Mouse (Mus musculus) embryonic facial prominence, embryonic 14.5 days (tissue): ENCODE measurements around the gene Myoc. TPM values are rescaled to one million over a fixed set of nuclear protein-coding genes. Genes with fewer than 3 reads are reported as not detected.

Source experiments
- ATAC-seq: fragments of 200-750 bp; cut with Nextera tagmentation; 2 replicates; pipeline ENCODE4 v1.8.0; 2017; ENCODE audit warnings: low read depth, moderate number of reproducible peaks, moderate TSS enrichment
- DNase-seq: peaks from one replicate; pipeline ENCODE4 v3.0.0-alpha.2; 2015; ENCODE audit warnings: low spot score
- H3K27ac ChIP-seq: fragments of 300-500 bp; sonication (generic); replicated peaks from 2 replicates; pipeline ENCODE4 v1.5.1; 2014; ENCODE audit warnings: low read depth, mild to moderate bottlenecking, low read length, moderate library complexity
- H3K27me3 ChIP-seq: fragments of 300-500 bp; sonication (generic); replicated peaks from 2 replicates; pipeline ENCODE4 v1.6.1; 2014; ENCODE audit warnings: low read length; ENCODE audit not compliant: control insufficient read depth, insufficient read depth
- H3K36me3 ChIP-seq: fragments of 300-500 bp; sonication (generic); 2 replicates; pipeline ENCODE4 v1.6.1; 2014; ENCODE audit warnings: low read length, mixed read lengths; ENCODE audit not compliant: control insufficient read depth, insufficient read depth
- H3K4me1 ChIP-seq: fragments of 300-500 bp; sonication (generic); 2 replicates; pipeline ENCODE4 v1.6.1; 2014; ENCODE audit warnings: antibody characterized with exemption, low read length; ENCODE audit not compliant: control insufficient read depth, insufficient read depth
- H3K4me2 ChIP-seq: fragments of 300-500 bp; sonication (generic); 2 replicates; pipeline ENCODE4 v1.6.1; 2014; ENCODE audit warnings: low read depth, mild to moderate bottlenecking, low read length, moderate library complexity, mixed read lengths
- H3K4me3 ChIP-seq: fragments of 300-500 bp; sonication (generic); 2 replicates; pipeline ENCODE4 v1.5.1; 2014; ENCODE audit warnings: low read depth, mild to moderate bottlenecking, low read length
- H3K9ac ChIP-seq: fragments of 300-500 bp; sonication (generic); 2 replicates; pipeline ENCODE4 v1.6.1; 2014; ENCODE audit warnings: low read depth, mild to moderate bottlenecking, low read length, moderate library complexity, mixed read lengths
- H3K9me3 ChIP-seq: fragments of 300-500 bp; sonication (generic); 2 replicates; pipeline ENCODE4 v1.6.1; 2016; ENCODE audit warnings: low read length; ENCODE audit not compliant: control insufficient read depth
- WGBS: fragments of 180-500 bp; shearing (Covaris S2); extraction: QIAGEN DNeasy Blood & Tissue Kit; methylation state at CpG from one replicate; pipeline ENCODE4 v1.1.7; 2014; 5-methylcytosine and 5-hydroxymethylcytosine counted together
- polyA plus RNA-seq: library from polyadenylated mRNA; unstranded; fragments of >200 nt; fragmentation: Nextera tagmentation; extraction: Ambion mirVana; gene quantifications from 2 replicates; pipeline ENCODE4 v1.2.1, GENCODE M21; 2014

Gene Myoc
- polyA plus RNA-seq, 1 experiment from 2014 or later, result 0.26 TPM

DNA sequence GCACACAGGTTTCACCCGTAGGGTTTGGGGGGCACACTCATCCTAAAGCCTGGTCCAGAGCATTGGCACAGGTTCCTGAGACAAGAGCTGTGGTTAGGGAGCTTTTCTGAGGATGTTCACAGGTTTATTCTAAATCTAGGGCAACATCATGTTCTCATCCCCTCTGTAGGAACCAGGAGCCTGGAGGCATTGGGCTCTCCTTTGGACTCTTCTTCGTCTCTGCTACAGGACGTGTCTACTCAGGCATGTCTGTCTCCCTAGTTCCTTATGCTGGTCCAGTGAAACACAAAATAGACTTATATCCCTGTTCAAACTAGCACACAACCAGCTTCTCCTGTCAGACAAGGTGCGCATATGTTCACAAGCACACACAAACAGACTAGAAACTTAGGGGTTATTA is 420 bp upstream of the Myoc start:
- Histone ChIP-seq H3K4me1 (no peaks in the 10 kb centered on the region), H3K9ac (no peak overlapping the region), H3K4me2 (no peak overlapping the region), H3K36me3 (no peaks in the 10 kb centered on the region), H3K9me3 (peaks cover 9% of the 10 kb centered on the region; the same call in 1 of the 2 replicates), H3K27me3 (no peaks in the 10 kb centered on the region), H3K27ac (no peak overlapping the region), H3K4me3 (no peak overlapping the region)
- no peak for ATAC-seq
- no peak for DNase-seq
- WGBS, result 91% methylated on average over 4 of the region's 4 CpGs

GRCm38 (mm10) chr1:162639861-162640260 is 906 bp downstream of the Myoc start:
- no peak overlapping the region for H3K4me3 ChIP-seq
- H3K27me3 ChIP-seq, result no peaks in the 10 kb centered on the region
- no peaks in the 10 kb centered on the region for H3K36me3 ChIP-seq
- H3K9ac ChIP-seq, result no peak overlapping the region
- ATAC-seq (no peak), DNase-seq (no peak)
- H3K27ac ChIP-seq, result no peak overlapping the region
- H3K4me1 ChIP-seq, result no peaks in the 10 kb centered on the region
- 94% methylated on average over 1 of the region's 1 CpGs for WGBS
- H3K4me2 ChIP-seq, result no peak overlapping the region
- H3K9me3 ChIP-seq, result no peaks in the 10 kb centered on the region

GRCm38 (mm10) chr1:162642591-162642990 is 3.6 kb downstream of the Myoc start:
- DNase-seq, result no peak
- H3K9me3 ChIP-seq, result no peaks in the 10 kb centered on the region
- H3K27me3 ChIP-seq, result no peaks in the 10 kb centered on the region
- no peak overlapping the region for H3K4me3 ChIP-seq
- ATAC-seq, result no peak
- no peak overlapping the region for H3K9ac ChIP-seq
- no peaks in the 10 kb centered on the region for H3K36me3 ChIP-seq
- H3K4me2 ChIP-seq, result no peak overlapping the region
- 73% methylated on average over 3 of the region's 3 CpGs for WGBS
- H3K27ac ChIP-seq, result no peak overlapping the region
- no peaks in the 10 kb centered on the region for H3K4me1 ChIP-seq

GRCm38 (mm10) chr1:162643752-162644151 is 4.8 kb downstream of the Myoc start:
- DNase-seq, result peak; percentile 24
- no peaks in the 10 kb centered on the region for H3K4me1 ChIP-seq

DNA sequence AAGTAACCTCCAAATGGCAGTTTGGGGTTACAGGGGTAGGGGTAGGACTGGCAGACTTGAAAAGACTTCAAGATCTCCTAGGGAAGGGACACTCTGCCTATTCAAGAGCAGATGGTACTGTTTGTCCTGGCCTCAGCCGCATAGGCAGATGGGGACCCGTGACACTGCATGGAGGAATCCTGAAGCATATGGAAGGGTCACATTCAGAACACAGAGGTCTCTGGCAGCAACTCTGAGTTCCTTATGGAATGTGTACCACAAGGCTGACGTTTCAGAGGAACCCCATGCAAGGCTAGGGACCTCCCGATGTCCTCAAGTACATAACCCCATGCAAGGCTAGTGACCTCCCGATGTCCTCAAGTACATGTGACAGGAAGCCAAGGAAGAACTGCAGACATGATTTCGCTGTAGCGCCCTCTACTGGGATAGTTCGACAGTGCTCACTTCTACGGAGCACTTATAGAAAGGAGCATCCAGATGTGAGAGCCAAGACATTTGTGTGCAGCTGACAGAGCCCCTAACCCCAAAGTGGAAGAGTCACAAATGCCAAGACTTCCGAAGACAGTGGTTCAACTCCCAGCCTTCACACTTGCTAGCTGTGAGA is 7.2 kb downstream of the Myoc start:
- no peaks in the 10 kb centered on the region for H3K4me1 ChIP-seq
- H3K4me2 ChIP-seq, result no peak overlapping the region
- DNase-seq (no peak), ATAC-seq (no peak)
- 78% methylated on average over 10 of the region's 10 CpGs for WGBS
- H3K27me3 ChIP-seq, result no peaks in the 10 kb centered on the region
- H3K27ac ChIP-seq, result no peak overlapping the region
- no peak overlapping the region for H3K4me3 ChIP-seq
- no peaks in the 10 kb centered on the region for H3K9me3 ChIP-seq
- H3K36me3 ChIP-seq, result no peaks in the 10 kb centered on the region
- no peak overlapping the region for H3K9ac ChIP-seq

More at GRCm38 (mm10) chr1:162643752-162644151, 4.8 kb downstream of the Myoc start:
- H3K9ac ChIP-seq, result no peak overlapping the region
- WGBS, result 43% methylated on average over 4 of the region's 4 CpGs
- H3K27me3 ChIP-seq, result no peaks in the 10 kb centered on the region
- no peak overlapping the region for H3K27ac ChIP-seq
- no peak overlapping the region for H3K4me3 ChIP-seq
- H3K36me3 ChIP-seq, result no peaks in the 10 kb centered on the region
- no peaks in the 10 kb centered on the region for H3K9me3 ChIP-seq
- H3K4me2 ChIP-seq, result no peak overlapping the region
- ATAC-seq, result no peak

- Histone ChIP-seq H3K4me2 (no peak overlapping the region), H3K4me3 (no peak overlapping the region), H3K27me3 (no peaks in the 10 kb centered on the region), H3K9ac (no peak overlapping the region), H3K9me3 (no peaks in the 10 kb centered on the region), H3K27ac (no peak overlapping the region), H3K36me3 (no peaks in the 10 kb centered on the region), H3K4me1 (no peaks in the 10 kb centered on the region)
- DNase-seq (no peak), ATAC-seq (no peak)
- 91% methylated on average over 14 of the region's 14 CpGs for WGBS
Observed at GRCm38 (mm10) chr1:162648416-162648815, 9.5 kb downstream of the Myoc start.

- 90% methylated on average over 7 of the region's 7 CpGs for WGBS
- Histone ChIP-seq H3K36me3 (no peaks in the 10 kb centered on the region), H3K9me3 (no peaks in the 10 kb centered on the region), H3K4me1 (no peaks in the 10 kb centered on the region), H3K4me2 (no peak within 1 kb of the TSS), H3K4me3 (no peak within 1 kb of the TSS), H3K9ac (no peak within 1 kb of the TSS), H3K27me3 (no peaks in the 10 kb centered on the region), H3K27ac (no peak within 1 kb of the TSS)
- no peak for ATAC-seq
- DNase-seq, result no peak
Observed at GRCm38 (mm10) chr1:162658119-162658518, 19.2 kb downstream of the Myoc start, which contains the start of gene Myocos. TSS of gene Myocos (minus strand) at chr1:162658219.

DNA sequence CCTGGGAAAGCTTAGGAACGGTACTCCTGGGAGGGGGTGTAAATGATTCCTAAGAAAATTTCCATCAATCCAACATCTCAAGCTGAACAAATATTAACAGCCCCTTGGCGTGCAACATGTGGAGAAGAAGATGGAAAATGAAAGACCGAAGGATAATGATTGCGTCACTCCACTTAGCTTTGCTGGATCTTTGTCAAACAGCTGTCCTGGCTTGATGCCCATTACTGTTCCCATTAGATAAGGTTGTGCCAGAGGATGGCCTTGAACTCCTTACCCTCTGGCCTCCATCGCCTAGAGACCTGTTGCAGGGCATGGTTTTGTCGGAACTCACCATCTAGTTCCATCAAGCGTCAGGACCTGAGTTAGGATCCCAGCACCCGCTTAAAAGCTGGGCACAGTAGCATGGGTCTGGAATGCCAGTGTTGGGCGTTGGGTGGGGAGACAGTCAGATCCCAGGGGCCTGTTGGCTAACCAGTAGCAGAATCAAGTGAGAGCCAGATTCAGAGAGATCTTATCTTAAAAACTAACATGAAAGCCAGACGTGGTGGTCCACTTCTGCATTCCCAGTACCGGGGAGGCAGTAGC is 21.4 kb downstream of the Myoc start:
- ATAC-seq (no peak), DNase-seq (no peak)
- 83% methylated on average over 11 of the region's 11 CpGs for WGBS

More for the DNA sequence above, 21.4 kb downstream of the Myoc start:
- Histone ChIP-seq H3K36me3 (no peaks in the 10 kb centered on the region), H3K4me1 (no peaks in the 10 kb centered on the region), H3K9me3 (no peaks in the 10 kb centered on the region), H3K27me3 (no peaks in the 10 kb centered on the region), H3K4me3 (no peak overlapping the region), H3K4me2 (no peak overlapping the region), H3K27ac (no peak overlapping the region), H3K9ac (no peak overlapping the region)
